Mouse (Mus musculus): ENCODE measurements at regions not wholly inside any gene's neighbourhood (a gene's known extent, or its start where the extent isn't known, plus 50 kb on each side); places are given as distances from the start of the nearest gene placed in this dataset.

DNA sequence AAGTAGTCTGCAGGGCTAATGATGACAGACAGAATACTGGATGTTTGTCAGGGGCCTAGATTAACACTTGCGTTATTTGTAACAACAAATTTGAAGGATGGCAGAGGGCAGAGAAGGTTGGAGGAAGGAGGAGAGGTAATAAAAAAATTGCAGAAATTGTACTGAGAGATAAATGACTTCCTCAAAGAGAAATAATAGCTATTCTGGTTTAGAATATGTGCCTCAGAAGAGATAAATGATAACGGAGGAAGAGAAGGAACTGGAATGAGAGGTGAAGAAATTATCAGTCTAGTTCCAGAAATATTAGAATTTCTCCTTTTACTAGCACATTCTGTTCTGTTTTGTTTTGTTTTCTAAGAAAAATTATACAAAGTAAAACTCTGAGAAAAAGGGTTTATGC is 393.1 kb downstream of the Slco6d1 start:
- H3K27me3 ChIP-seq (replicated peaks; ENCODE audit: low read depth, poor library complexity, severe bottlenecking): no peaks in the 10 kb centered on the region
- no peaks in the 10 kb centered on the region for H3K9me3 ChIP-seq
- H3K36me3 ChIP-seq (replicated peaks): no peaks in the 10 kb centered on the region
- H3K4me1 ChIP-seq: no peaks in the 10 kb centered on the region
- DNase-seq (ENCODE audit: low spot score): no peak
- no peak overlapping the region for H3K4me3 ChIP-seq
- no peak overlapping the region for H3K27ac ChIP-seq (replicated peaks)
- 93% methylated on average over 2 of the region's 2 CpGs for WGBS

DNA sequence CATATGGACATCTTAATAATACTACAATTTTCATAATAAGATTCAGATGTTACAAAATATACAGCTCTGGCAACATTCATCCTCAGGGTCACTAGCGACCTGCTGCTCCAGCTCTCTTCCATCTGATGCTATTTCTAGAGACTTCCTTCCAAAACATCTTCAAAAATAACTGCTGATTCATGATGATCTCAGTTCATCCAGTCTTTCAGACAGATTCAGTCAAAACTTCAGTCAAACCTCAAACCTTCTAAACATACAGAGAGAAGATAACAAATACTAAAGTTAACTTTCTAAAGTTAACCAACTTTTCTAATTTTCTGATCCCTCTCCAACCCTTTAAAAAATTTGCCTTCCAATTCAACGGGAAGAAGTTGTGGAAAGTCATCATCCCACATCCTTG is 397.2 kb downstream of the Slco6d1 start:
- whole genome bisulfite sequencing: 84% methylated on average over 2 of the region's 2 CpGs
- no peaks in the 10 kb centered on the region for H3K27me3 ChIP-seq (replicated peaks; ENCODE audit: low read depth, poor library complexity, severe bottlenecking)
- H3K9me3 ChIP-seq: no peaks in the 10 kb centered on the region
- H3K27ac ChIP-seq (replicated peaks): no peak overlapping the region
- H3K4me1 ChIP-seq: no peaks in the 10 kb centered on the region
- no peak overlapping the region for H3K4me3 ChIP-seq
- H3K36me3 ChIP-seq (replicated peaks): no peaks in the 10 kb centered on the region
- DNase-seq (ENCODE audit: low spot score): no peak

DNA sequence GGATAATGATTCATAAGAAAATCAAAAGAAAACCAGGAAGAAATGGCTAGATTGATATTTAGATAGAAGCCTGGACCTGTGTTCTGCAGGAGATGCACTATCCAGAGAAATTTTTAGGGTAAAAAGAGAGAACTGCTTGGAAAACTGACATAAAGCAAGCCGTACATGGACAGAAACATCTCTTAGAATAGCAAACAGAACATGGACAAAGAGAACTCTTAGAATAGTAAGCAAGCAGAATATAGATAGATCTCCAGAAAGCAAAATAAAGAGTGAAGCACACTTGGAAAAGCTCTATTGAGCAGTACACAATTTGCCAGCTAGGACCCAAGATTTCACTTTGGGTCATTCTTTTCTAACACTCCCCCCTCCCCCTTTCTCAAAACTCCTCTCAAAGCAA is 439.3 kb downstream of the Slco6d1 start:
- no peak for DNase-seq (ENCODE audit: low spot score)
- Histone ChIP-seq H3K4me3 (no peak overlapping the region), H3K4me1 (no peaks in the 10 kb centered on the region), H3K36me3 (replicated peaks) (no peaks in the 10 kb centered on the region), H3K27ac (replicated peaks) (no peak overlapping the region), H3K9me3 (no peaks in the 10 kb centered on the region), H3K27me3 (replicated peaks; ENCODE audit: low read depth, poor library complexity, severe bottlenecking) (no peaks in the 10 kb centered on the region)
- 91% methylated on average over 1 of the region's 1 CpGs for WGBS

DNA sequence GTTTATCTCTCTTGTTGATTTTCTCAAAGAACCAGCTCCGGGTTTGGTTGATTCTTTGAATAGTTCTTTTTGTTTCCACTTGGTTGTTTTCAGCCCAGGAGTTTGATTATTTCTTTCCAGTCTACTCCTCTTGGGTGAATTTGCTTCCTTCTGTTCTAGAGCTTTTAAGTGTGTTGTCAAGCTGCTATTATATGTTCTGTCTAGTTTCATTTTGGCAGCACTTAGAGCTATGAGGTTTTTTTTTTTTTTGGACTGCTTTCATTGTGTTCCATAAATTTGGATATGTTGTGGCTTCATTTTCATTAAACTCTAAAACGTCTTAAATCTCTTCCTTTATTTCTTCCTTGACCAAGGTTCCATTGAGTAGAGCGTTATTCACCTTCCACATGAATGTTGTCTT is 485.3 kb downstream of the Slco6d1 start:
- WGBS: 82% methylated on average over 3 of the region's 3 CpGs
- DNase-seq (ENCODE audit: low spot score): no peak
- Histone ChIP-seq H3K27ac (replicated peaks) (no peak overlapping the region), H3K36me3 (replicated peaks) (no peaks in the 10 kb centered on the region), H3K4me1 (no peaks in the 10 kb centered on the region), H3K4me3 (no peak overlapping the region), H3K9me3 (no peaks in the 10 kb centered on the region), H3K27me3 (replicated peaks; ENCODE audit: low read depth, poor library complexity, severe bottlenecking) (no peaks in the 10 kb centered on the region)

DNA sequence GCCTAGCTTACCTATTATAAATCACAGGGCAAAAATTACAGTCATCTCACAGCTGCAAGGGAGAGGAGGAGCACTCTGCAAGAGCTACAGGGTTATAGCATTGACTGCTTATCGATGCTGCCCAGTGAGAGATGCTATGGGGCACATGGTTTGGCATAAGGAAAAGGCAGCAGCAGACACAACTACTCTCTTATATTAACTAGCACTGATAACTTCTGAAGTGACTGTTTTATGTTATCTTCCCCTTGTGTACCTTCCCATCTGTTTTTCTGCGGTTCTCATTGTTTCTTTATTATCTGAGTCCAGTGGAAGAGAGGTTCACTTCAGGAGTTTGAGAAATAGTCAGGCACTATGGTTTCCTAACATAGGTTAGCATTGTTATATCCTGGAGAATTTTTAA is 502.1 kb downstream of the Slco6d1 start:
- Histone ChIP-seq H3K9me3 (no peaks in the 10 kb centered on the region), H3K27me3 (replicated peaks; ENCODE audit: low read depth, poor library complexity, severe bottlenecking) (no peaks in the 10 kb centered on the region), H3K4me3 (no peak overlapping the region), H3K36me3 (replicated peaks) (no peaks in the 10 kb centered on the region), H3K27ac (replicated peaks) (no peak overlapping the region), H3K4me1 (no peaks in the 10 kb centered on the region)
- DNase-seq (ENCODE audit: low spot score): no peak
- 94% methylated on average over 2 of the region's 2 CpGs for WGBS

DNA sequence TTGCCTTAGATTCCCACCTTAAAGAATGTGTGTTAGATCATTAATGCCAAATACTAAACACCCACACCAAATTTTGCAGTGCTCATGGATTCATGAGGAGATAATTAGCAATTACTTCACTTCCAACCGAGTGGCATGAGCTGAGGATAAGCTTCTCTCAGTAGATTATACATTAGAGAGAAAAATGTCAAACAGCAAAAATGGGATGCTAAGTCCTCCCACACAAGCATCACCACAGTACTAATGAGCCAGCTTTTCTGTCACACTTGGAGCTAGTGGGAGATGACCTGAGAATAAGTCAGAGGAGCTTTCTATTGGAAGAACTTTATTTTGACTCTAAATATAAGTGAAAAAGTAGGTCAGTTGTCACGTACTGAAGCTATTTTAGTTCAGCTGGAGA is 504.0 kb downstream of the Slco6d1 start:
- 83% methylated on average over 2 of the region's 2 CpGs for WGBS
- H3K9me3 ChIP-seq: no peaks in the 10 kb centered on the region

DNA sequence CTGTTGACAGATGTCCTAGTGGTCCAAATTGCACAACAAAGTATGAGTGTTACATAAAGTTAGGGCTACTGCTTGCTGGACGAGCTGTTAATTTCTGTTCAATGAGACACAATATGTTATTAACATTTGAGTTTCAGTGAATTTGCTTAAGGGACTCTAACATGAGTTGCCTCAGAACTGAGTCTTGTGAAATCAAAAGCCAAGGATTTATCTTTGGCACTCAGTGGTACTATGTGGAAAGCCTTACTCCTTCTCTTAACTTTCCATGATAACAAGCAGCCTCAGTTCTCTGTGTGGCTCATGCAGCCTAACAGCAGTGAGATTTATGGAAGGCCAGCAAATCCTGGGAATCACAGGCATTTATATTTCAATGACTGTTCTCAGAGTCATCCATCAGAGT is 510.0 kb downstream of the Slco6d1 start:
- Histone ChIP-seq H3K9me3 (no peaks in the 10 kb centered on the region), H3K27ac (replicated peaks) (no peak overlapping the region), H3K4me3 (no peak overlapping the region), H3K4me1 (no peaks in the 10 kb centered on the region), H3K27me3 (replicated peaks; ENCODE audit: low read depth, poor library complexity, severe bottlenecking) (no peaks in the 10 kb centered on the region), H3K36me3 (replicated peaks) (no peaks in the 10 kb centered on the region)
- 71% methylated on average over 1 of the region's 1 CpGs for WGBS
- no peak for DNase-seq (ENCODE audit: low spot score)

More for the DNA sequence above, 504.0 kb downstream of the Slco6d1 start:
- no peak overlapping the region for H3K27ac ChIP-seq (replicated peaks)
- no peaks in the 10 kb centered on the region for H3K4me1 ChIP-seq
- H3K27me3 ChIP-seq (replicated peaks; ENCODE audit: low read depth, poor library complexity, severe bottlenecking): no peaks in the 10 kb centered on the region
- DNase-seq (ENCODE audit: low spot score): no peak
- no peak overlapping the region for H3K4me3 ChIP-seq
- no peaks in the 10 kb centered on the region for H3K36me3 ChIP-seq (replicated peaks)

DNA sequence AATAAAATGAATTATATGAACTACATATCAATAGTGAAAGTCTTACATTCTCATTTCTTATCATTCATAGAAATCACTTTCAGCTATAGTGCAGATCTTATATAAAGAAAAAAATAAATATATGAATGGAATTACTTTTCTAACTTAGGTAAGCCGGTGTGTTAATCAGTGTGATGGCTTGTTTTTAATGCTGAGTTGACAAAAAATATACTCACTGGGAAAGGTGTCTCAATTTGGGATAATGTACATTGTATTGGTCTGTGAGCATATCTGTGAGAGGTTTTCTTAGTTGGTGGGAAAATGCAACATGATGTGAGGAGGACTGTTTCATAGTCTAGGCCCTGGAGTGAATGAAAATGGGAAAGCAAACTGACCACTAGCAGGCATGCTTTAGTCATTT is 511.3 kb downstream of the Slco6d1 start:
- 94% methylated on average over 1 of the region's 1 CpGs for WGBS
- H3K4me1 ChIP-seq: no peaks in the 10 kb centered on the region
- DNase-seq (ENCODE audit: low spot score): no peak
- no peak overlapping the region for H3K27ac ChIP-seq (replicated peaks)
- no peaks in the 10 kb centered on the region for H3K27me3 ChIP-seq (replicated peaks; ENCODE audit: low read depth, poor library complexity, severe bottlenecking)
- H3K9me3 ChIP-seq: no peaks in the 10 kb centered on the region
- H3K36me3 ChIP-seq (replicated peaks): no peaks in the 10 kb centered on the region
- H3K4me3 ChIP-seq: no peak overlapping the region

DNA sequence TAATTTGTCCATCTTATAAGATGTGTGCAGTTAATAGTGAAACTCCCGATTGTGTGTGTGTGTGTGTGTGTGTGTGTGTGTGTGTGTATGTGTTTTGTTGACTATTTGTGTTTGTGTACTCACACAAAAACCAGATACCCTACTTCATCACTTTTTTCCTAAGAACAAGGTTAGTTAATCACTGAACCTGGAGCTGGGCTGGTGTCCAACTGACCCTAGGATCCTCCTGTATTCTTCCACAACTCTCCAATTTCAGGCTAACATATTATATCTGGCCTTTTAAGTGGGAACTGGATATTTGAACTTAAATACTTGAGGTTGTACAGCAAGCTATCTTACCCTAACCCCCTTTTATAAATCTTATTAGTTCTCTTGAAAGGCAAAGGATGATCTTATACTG is 556.8 kb downstream of the Slco6d1 start:
- no peak overlapping the region for H3K27ac ChIP-seq (replicated peaks)
- WGBS: 97% methylated on average over 1 of the region's 1 CpGs
- no peaks in the 10 kb centered on the region for H3K9me3 ChIP-seq
- H3K4me1 ChIP-seq: no peaks in the 10 kb centered on the region
- H3K27me3 ChIP-seq (replicated peaks; ENCODE audit: low read depth, poor library complexity, severe bottlenecking): no peaks in the 10 kb centered on the region
- no peaks in the 10 kb centered on the region for H3K36me3 ChIP-seq (replicated peaks)
- H3K4me3 ChIP-seq: no peak overlapping the region
- DNase-seq (ENCODE audit: low spot score): no peak

Data from embryonic facial prominence, embryonic 10.5 days (tissue).